Mouse (Mus musculus) bone marrow, adult 2 months (tissue): ENCODE data around the gene Erc2.

Experiments
- CTCF ChIP-seq: fragments of 200-500 bp; IDR thresholded peaks from 2 replicates; pipeline ENCODE4 v1.5.1; 2011; ENCODE audit warnings: low read length, control low read depth; ENCODE audit not compliant: control insufficient read depth, insufficient read depth
- POLR2A ChIP-seq: fragments of 200-500 bp; IDR thresholded peaks from 2 replicates; pipeline ENCODE4 v1.6.1; 2011; ENCODE audit warnings: low read depth, mild to moderate bottlenecking, control low read depth, low read length, borderline replicate concordance; ENCODE audit not compliant: control insufficient read depth

- TF ChIP-seq POLR2A (no peak), CTCF (no peak)
Observed at GRCm38 (mm10) chr14:27862299-27862698, 240.1 kb downstream of the Erc2 start.
